Mouse (Mus musculus) erythroblast, embryonic 14.5 days (primary cell): ENCODE measurements around the gene Dnpep. TPM values are rescaled to one million over a fixed set of nuclear protein-coding genes. Genes with fewer than 3 reads are reported as not detected.
A peak's percentile ranks its signal among the peaks of the same experiment; 100 is the strongest.

Source experiments
- H3K27me3 ChIP-seq: 2 replicates; pipeline ENCODE4 v1.6.1; 2012; ENCODE audit warnings: inconsistent platforms; ENCODE audit not compliant: control insufficient read depth
- H3K36me3 ChIP-seq: 2 replicates; pipeline ENCODE4 v1.6.1; 2012; ENCODE audit warnings: mild to moderate bottlenecking, inconsistent platforms; ENCODE audit not compliant: control insufficient read depth
- H3K4me1 ChIP-seq: 2 replicates; pipeline ENCODE4 v1.6.1; 2012; ENCODE audit warnings: inconsistent platforms; ENCODE audit not compliant: control insufficient read depth
- H3K4me3 ChIP-seq: replicated peaks from 2 replicates; pipeline ENCODE3; 2012; ENCODE audit warnings: moderate library complexity, mild to moderate bottlenecking, inconsistent platforms
- H3K9me3 ChIP-seq: 2 replicates; pipeline ENCODE4 v1.6.1; 2012; ENCODE audit warnings: low read length, inconsistent platforms, mixed read lengths; ENCODE audit not compliant: control insufficient read depth
- GATA1 ChIP-seq: IDR thresholded peaks from 2 replicates; pipeline ENCODE4 v1.6.1; 2012; ENCODE audit warnings: low read length, inconsistent platforms, mixed read lengths
- TAL1 ChIP-seq: IDR thresholded peaks from 3 replicates; pipeline ENCODE4 v1.6.1; 2012; ENCODE audit warnings: low read length, inconsistent platforms, mixed read lengths
- polyA plus RNA-seq: library from polyadenylated mRNA; stranded (reverse); fragments of >175 nt; gene quantifications from 2 replicates; pipeline ENCODE4 v1.2.3, GENCODE M21; 2012

Dnpep gene
- 3.7 and 4.8 TPM in 2 replicates for polyA plus RNA-seq

DNA sequence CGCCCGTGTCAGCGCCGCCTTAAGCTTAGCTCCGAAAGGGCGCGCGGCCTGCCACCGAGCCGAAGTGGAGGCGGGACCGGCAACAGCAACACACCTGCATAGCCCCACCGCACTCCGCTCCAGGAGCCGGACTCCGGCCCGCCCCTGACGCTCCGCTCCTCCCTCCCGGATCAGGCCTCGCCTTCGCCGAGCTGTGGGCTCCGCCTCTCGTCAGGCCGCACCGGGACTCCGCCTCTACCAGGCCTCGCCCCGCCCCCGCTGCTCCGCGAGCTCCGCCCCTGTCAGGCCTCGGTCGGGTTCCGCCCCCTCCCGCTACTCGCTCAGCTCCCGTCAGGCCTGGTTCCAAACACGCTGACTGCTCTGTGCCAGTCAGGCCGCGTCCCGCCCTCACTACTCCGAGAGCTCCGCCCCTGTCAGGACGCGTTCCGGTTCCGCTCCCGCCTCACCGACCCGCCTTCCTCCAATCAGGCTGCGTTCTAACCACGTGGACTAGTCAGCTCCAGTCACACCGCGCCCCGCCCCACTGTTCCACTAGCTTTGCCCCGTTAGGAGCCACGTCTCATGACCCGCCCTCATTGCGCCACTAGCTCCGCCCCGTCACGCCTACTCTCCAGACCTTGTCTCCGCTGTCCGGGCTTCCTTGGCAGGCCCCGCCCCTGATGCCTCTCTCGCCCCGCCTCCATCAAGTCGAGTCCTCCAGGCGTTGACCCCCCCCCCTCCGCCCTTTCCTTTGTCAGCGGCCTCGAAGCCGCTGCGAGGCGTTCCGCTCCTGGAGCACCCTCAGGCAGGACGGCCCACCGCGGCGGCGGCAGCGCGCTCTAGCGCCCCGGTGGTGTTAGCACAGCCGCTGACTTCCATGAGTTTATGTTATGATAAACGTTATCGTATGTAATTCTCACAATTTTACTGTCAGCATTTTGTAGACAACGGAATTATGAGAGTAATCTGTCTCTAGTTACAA, at the start of gene Dnpep:
Gene Dnpep, minus strand, starts transcription at position 750 of the 961 bp plus-strand sequence.
- Histone ChIP-seq H3K27me3 (0 out of 2 replicates have a peak, but pooled peaks cover 3% of the 10 kb centered on the region), H3K9me3 (0 out of 2 replicates have a peak, but pooled peaks cover 2% of the 10 kb centered on the region), H3K4me1 (peaks cover 36% of the 10 kb centered on the region), H3K4me3 (peak within 1 kb of the TSS; percentile 89), H3K36me3 (peaks cover 30% of the 10 kb centered on the region)
- no peak for TF ChIP-seq TAL1
- TF ChIP-seq GATA1: no peak

- H3K4me3 ChIP-seq: no peak overlapping the region
- TF ChIP-seq TAL1: no peak
- no peaks in the 10 kb centered on the region for H3K9me3 ChIP-seq
- H3K4me1 ChIP-seq: no peaks in the 10 kb centered on the region
- H3K27me3 ChIP-seq: peaks cover 5% of the 10 kb centered on the region
- H3K36me3 ChIP-seq: no peaks in the 10 kb centered on the region
Observed at GRCm38 (mm10) chr1:75365510-75366137, 47.8 kb upstream of the Dnpep start.

DNA sequence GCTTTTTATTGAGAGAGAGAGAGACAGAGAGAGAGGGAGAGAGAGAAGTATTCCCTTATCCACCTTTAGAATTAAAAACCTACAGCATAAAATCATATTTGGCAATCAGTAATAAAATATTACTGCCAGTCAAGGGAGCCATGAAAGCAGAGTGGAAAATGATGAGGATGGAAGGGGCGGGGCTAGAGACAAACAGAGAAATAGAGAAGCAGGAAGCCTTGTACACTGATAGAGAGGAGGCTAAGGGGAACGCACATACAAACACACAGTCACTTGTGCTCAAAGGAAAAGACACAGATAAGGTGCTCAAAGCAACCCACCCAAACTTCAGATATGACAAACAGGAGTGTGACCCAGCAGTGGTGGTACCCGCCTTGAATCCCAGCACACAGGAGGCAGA, 46.1 kb upstream of the Dnpep start:
- Histone ChIP-seq H3K4me3 (no peak overlapping the region), H3K4me1 (no peaks in the 10 kb centered on the region), H3K27me3 (peaks cover 23% of the 10 kb centered on the region), H3K9me3 (no peaks in the 10 kb centered on the region), H3K36me3 (no peaks in the 10 kb centered on the region)
- TF ChIP-seq GATA1: no peak
- TF ChIP-seq TAL1: no peak

DNA sequence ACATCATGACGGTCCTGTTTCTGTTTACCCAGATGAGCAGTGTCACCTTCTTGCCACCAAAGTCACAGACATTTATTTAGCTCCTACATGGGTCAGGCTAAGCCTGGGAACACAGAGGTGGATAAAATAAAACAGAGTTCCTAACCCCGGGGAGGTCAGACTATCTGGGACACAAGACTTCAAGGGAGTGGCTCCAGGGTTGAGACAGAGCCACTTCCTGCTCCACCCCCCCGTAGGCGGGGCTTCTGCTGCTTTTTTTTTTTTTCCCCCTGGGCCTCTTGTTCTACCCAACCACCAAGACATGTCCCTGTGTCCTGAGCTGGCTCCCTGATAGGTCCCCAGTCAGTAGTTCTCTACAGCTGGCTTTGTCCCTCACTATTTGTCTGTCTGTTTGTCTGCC, 44.0 kb upstream of the Dnpep start:
- Histone ChIP-seq H3K27me3 (peaks cover 23% of the 10 kb centered on the region), H3K4me3 (no peak overlapping the region)

DNA sequence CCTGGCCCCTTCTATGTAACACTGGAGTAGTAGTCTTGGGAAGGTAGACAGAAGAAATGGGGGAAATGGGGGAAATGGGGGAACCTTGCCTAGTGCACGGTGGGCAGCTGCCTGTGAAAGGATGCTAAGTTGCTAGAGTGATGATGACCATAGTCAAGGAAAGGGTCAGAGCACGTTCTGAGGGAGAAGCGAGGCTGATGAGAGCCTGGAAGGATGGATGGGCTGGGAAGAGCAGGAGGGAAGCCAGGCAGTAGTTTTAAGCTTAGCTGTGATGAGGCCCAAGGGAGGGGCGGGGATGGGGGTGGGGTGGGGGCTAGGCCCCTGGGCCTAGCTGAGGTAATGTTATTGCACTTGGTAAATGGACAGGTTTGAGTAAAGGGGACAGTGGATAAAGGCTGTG, 43.3 kb upstream of the Dnpep start:
- H3K36me3 ChIP-seq: no peaks in the 10 kb centered on the region
- H3K4me1 ChIP-seq: no peaks in the 10 kb centered on the region
- H3K4me3 ChIP-seq: no peak overlapping the region
- TF ChIP-seq GATA1 (no peak), TAL1 (no peak)
- H3K9me3 ChIP-seq: no peaks in the 10 kb centered on the region
- peaks cover 23% of the 10 kb centered on the region for H3K27me3 ChIP-seq

More for the DNA sequence above, 44.0 kb upstream of the Dnpep start:
- H3K9me3 ChIP-seq: no peaks in the 10 kb centered on the region
- H3K36me3 ChIP-seq: no peaks in the 10 kb centered on the region
- no peaks in the 10 kb centered on the region for H3K4me1 ChIP-seq
- TF ChIP-seq TAL1 (no peak), GATA1 (no peak)

DNA sequence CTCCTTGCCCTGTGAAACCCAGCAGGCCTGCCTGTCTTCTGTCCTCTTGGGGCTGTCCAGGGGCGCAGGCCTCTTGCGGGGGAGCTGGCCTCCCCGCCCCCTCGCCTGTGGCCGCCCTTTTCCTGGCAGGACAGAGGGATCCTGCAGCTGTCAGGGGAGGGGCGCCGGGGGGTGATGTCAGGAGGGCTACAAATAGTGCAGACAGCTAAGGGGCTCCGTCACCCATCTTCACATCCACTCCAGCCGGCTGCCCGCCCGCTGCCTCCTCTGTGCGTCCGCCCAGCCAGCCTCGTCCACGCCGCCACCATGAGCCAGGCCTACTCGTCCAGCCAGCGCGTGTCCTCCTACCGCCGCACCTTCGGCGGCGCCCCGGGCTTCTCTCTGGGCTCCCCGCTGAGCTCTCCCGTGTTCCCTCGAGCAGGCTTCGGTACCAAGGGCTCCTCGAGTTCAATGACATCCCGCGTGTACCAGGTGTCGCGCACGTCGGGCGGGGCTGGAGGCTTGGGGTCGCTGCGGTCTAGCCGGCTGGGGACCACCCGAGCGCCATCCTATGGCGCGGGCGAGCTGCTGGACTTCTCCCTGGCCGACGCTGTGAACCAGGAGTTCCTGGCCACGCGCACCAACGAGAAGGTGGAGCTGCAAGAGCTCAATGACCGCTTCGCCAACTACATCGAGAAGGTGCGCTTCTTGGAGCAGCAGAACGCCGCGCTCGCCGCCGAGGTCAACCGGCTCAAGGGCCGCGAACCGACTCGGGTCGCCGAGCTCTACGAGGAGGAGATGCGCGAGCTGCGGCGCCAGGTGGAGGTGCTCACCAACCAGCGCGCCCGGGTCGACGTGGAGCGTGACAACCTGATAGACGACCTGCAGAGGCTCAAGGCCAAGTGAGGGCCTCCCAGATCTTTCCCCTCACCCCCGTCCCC, 42.6 kb upstream of the Dnpep start, which contains the start of gene Des:
Gene Des, plus strand, starts transcription at position 218 of the 920 bp plus-strand sequence.
- H3K4me3 ChIP-seq: peak within 1 kb of the TSS; percentile 10
- no peaks in the 10 kb centered on the region for H3K9me3 ChIP-seq
- peaks cover 23% of the 10 kb centered on the region for H3K27me3 ChIP-seq
- no peak for TF ChIP-seq TAL1
- TF ChIP-seq GATA1: no peak
- no peaks in the 10 kb centered on the region for H3K4me1 ChIP-seq
- no peaks in the 10 kb centered on the region for H3K36me3 ChIP-seq

GRCm38 (mm10) chr1:75359346-75359745, 41.6 kb upstream of the Dnpep start:
- Histone ChIP-seq H3K9me3 (no peaks in the 10 kb centered on the region), H3K27me3 (peaks cover 23% of the 10 kb centered on the region), H3K4me3 (no peak overlapping the region), H3K36me3 (no peaks in the 10 kb centered on the region), H3K4me1 (no peaks in the 10 kb centered on the region)
- TF ChIP-seq TAL1: no peak
- no peak for TF ChIP-seq GATA1

DNA sequence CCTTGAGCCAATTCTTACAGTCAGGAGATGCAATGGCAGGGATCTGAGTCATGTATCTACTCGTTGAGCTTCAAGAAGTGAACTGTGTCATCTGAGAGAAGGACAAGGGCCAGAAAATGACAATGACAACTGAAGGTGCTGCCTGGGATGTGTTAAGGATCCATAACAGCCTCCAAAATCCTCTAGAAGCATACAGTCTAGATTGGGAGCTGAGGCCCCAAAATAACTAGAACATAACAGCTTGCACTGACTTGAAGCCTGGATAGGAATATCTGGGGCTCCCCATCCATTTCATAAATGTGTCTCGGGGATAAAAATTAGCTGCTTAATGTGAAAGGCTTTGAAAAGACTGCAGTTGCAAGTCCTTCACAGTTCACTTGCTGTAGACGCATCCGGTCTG, 40.2 kb upstream of the Dnpep start:
- TF ChIP-seq GATA1 (no peak), TAL1 (no peak)
- H3K4me3 ChIP-seq: no peak overlapping the region
- H3K36me3 ChIP-seq: no peaks in the 10 kb centered on the region
- H3K4me1 ChIP-seq: no peaks in the 10 kb centered on the region
- H3K27me3 ChIP-seq: peaks cover 23% of the 10 kb centered on the region
- H3K9me3 ChIP-seq: no peaks in the 10 kb centered on the region

GRCm38 (mm10) chr1:75357261-75357660, 39.5 kb upstream of the Dnpep start:
- TF ChIP-seq GATA1 (no peak), TAL1 (no peak)
- no peaks in the 10 kb centered on the region for H3K9me3 ChIP-seq
- H3K27me3 ChIP-seq: peaks cover 23% of the 10 kb centered on the region
- no peaks in the 10 kb centered on the region for H3K36me3 ChIP-seq
- no peak overlapping the region for H3K4me3 ChIP-seq
- no peaks in the 10 kb centered on the region for H3K4me1 ChIP-seq
